Mouse (Mus musculus) mouse embryonic stem cell (cell line): Measurements from ENCODE around the gene Ttc21a.

ENCODE experiments used
- in situ Hi-C, 2 experiments: fragments of 300-500 bp; cut with MboI; formaldehyde crosslinking; loops; 1 replicate in 1 of 2; 3 replicates in 1 of 2; pipeline ENCODE4 v1.14.3; 2019 to 2020; ENCODE audit warnings: low sequenced_read_pairs in 2 of 2, low pct_unique_long_range_greater_than_20kb in 1 of 2, mixed read lengths in 1 of 2; ENCODE audit not compliant: unreplicated experiment in 1 of 2

Gene Ttc21a

DNA sequence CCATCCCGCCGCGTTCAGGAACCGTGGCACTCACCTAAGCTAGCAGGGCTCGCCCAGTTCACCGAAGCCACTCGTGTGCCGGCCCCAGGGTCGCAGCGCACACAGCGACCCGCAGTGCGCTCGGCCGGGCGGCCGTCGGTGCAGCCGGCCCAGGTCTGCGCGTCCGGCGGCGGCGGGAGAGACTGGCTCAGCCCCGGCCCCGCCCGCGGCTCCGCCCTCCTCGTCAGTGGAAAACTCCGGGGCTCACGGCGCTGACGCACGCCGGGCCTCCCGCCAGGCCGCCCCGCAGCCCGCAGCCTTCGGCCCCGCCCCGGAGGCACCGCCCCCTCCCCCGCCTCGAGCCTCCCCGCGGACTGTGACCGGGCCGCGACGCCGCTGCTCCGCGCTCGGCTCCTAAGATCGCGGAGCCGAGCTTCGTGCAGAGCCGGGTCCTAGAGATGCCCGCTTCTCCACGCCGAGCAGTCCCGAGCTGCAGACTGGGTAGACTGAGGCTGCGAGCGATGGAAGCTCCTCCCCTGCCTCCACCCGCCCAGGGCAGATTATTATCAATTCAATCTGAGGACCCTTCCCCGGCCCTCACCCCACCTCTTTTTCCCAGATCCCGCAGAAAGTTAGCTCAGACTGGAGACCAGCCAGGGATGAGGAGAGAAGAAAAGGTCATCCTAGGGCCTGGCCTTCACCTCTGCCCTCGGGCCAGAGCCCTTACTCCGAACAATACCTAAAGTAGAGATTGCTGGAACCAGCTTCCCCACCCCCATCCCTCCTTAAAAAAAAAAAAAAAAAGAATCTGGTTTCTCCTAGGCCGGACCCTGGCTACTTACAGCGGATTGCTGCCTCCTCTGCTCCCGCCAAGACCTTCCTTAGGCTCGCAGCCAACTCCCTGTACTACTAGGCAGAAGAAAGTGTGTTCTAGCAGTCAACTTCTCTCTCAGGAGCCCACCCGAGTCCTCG, 46.5 kb downstream of the Ttc21a start:
- in situ Hi-C loops, result no loop called here

DNA sequence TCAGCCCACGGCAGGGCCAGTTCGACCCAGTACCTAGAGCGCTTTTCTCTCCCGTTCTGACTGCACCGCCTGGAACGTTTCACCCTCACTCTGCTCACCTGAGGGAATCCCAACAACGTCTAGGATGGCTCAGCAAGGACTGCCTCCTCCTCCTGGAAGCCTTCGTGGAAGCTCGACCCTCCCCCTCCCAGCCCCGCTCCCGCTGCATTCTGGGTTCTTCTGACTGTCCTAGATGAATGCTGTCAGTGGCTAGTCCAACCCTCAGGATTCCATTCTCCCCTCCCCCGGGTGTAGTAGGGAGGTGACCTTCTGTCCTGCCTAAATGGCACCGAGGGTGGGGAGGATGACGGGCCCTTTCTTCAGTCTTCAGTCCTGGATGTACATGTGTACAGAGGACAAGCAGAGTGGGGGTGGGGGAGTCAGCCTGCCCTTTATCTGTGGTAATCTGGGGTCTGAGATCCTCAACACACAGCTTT, 47.2 kb downstream of the Ttc21a start, which contains the start of gene Csrnp1:
Gene Csrnp1 (minus strand): TSS at position 123 of the 476 bp plus-strand sequence.
- in situ Hi-C loops, result no loop called here

DNA sequence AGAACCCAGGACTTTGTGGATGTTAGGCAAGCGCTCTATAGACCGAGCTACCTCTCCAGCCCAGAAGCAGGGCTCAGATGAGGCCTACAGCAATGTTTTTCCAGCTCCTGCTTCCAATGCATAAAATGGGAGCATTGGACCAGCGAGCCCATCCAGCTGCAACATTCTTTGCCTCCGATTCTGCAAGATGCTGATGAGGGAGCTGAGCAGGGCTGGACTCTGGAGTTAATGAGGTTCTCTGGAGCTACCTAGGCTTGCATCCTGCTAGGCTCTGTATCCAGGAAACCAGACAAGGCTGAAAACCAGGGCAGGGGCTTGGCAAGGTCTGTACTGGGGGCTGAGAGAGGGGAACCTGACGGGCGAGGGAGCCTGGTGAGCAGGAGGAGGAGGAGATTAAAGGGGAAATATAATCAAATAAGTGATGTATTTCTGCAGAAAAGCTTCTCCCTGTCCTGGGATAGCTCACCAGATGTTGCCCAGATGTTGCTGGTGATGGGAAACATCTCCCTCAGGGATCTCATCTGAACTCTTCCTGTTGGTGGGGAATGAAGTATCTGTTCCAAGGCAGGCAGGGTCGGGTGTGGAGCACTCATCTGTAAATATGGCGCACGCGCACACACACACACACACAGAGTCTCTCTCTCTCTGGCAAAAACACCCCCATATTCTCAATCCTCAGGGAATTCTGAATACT, 48.6 kb downstream of the Ttc21a start:
- in situ Hi-C loops, result no loop called here

DNA sequence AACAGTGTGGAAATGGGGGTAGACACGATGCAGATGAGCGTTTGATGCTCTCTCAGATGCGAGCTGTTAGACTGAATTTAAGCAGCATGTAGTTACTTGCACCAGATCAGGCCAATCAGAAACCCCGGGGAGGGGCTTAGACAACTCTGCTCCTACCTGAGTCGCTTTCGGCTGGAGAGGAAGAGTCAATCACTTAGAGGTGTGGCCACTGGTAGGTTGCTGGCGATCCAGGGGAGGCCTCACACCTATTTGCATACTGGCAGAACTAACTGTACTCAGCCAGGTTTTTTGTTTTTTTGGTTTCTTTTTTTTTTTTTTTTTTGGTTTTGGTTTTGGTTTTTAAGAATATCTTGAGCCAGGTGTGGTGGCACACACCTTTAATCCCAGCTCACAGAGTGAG, 50.9 kb downstream of the Ttc21a start:
- in situ Hi-C loops, result no loop called here

DNA sequence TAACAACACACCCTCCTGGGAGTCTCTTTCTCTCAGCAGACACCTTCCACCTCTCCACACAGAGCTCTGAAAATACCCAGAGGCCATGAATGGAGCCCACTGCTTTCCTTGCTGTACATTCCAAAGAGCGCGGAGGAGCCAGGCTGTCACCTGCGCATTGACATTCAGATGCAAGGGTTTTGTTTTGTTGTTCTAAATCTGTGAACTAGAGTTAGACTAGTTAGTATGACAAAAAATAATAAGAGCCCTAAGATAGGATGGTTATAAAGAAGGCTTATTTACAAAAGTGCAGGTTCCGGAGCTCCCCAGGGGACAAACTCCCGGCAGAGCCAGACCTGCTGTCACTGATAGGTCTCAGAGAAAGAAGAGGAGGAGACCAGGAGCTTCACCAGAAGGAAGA, 53.9 kb downstream of the Ttc21a start:
- in situ Hi-C loops, result no loop called here

DNA sequence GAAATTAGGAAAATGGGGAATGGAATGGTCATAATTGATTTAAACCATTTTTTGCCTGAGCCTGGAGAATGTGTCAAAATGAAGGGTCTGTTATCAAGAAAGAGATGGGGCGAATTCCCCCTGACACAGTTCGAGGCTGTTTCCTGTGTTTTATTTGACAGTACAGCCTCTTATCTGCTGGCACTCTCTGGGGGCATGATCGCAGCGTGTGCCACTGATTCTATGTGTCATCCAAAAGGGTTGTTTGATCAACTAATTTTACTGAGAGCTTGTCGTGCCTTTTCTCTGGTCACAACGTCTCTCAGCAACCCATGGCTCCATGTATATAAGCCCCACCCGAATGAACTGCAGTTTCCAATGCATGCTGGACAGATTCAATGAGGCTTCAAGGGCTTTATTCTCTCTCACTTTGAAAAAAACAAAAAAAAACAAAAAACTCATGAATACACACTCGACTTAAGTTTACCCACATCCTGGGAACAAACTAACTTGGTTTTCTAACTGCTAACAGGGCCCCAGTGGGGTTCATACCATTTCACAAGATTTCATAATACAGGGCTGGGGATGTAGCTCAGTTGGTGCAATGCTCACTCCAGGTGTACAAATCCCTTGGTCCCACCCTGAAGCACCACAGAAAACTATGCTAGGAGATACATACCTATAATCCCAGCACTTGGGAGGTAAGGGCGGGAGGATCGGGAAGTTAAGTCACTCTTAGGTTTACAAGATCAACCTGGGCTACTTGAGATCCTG, 55.9 kb downstream of the Ttc21a start:
- in situ Hi-C loops, result no loop called here

DNA sequence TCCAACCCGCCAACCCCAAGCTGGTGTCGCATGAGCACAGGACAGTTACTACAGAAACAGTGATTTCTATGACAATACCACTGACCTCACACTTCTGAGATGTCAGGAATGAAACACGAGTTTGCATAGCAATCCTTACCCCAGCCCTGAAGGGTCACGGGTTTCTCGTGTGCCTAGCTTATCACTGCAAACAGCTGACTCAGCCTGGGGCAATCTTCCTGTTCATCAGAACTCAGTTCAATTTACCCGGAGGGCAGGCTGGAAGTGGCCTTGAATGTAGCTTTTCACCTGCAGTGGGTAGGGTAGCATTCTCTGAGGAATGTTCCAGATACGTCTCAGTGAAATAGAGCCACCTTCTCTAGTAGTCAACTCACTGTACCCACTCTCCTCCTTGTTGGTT, 56.8 kb downstream of the Ttc21a start:
- in situ Hi-C loops, result no loop called here

DNA sequence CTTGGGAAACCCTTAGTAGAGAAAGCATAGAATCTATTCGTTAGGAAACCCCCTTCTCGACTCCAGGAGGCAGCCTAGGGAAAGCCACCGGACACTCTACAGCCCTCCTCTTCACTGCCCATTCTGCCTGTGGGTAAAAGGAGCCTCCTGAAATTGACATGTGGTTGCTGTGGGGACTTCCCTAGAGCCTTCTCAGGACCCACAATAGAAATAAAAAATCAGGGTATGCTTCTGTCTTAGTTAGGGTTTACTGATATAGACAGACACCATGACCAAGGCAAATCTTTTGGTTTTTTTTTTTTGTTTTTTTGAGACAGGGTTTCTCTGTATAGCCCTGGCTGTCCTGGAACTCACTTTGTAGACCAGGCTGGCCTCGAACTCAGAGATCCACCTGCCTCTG, 58.7 kb downstream of the Ttc21a start:
- in situ Hi-C loops, result no loop called here

DNA sequence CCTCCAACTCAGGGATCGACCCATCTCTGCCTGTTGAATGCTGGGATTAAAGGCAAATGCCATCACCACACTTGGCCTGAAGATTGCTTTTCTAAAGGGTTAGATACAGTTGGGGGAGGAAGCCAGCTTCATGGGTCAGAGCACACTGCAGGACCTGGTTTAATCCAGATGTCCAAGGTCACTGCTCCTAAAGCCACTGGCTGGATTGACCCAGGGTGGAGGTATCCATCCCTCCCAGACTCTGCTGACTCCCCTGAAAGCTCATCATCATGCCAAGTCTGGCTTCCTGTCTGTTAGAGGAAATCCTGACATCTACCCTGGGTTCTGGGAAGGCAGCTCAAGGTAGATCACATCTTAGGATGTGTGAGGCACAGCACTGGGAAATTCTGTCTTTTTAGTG, 61.4 kb downstream of the Ttc21a start:
- in situ Hi-C loops, result no loop called here

DNA sequence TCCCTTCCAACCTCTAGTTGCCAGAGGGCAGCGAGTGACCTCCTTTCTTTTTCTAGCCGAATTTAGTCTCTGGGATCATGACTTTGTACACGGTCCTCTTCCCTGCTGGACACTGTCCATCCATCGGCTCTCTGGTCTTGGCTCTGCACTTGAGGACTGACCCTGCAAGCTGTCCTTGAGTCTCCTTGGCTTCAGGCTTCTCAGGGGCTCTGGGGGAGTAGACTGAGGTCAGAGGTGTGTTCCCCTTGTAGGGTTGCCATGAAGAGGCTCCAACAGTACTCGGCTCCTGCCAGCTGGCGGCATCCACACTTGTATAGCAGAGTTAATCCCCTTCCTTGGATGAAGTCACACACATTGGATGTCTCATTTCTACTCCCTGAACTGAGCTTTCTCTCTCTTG, 62.2 kb downstream of the Ttc21a start:
- in situ Hi-C loops, result no loop called here

DNA sequence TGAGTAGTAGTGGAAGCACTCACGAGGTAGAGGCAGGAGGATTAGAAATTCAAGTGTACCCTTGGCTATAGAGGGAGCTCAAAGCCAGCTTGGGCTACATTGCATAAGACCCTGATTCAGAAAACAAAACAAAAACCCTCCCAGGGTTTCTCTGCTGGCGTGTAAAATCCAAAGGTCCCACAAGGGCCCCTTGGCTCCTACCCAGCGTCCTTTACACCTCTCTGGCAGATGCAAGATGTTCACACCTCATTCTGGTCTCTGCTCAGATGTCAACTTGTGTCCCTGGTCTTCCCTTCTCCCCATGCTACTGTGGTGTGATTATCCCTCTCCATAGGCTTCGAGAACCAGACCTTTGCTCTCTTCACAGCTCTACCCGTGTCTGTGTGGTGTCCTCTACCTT, 63.4 kb downstream of the Ttc21a start:
- in situ Hi-C loops, result no loop called here

DNA sequence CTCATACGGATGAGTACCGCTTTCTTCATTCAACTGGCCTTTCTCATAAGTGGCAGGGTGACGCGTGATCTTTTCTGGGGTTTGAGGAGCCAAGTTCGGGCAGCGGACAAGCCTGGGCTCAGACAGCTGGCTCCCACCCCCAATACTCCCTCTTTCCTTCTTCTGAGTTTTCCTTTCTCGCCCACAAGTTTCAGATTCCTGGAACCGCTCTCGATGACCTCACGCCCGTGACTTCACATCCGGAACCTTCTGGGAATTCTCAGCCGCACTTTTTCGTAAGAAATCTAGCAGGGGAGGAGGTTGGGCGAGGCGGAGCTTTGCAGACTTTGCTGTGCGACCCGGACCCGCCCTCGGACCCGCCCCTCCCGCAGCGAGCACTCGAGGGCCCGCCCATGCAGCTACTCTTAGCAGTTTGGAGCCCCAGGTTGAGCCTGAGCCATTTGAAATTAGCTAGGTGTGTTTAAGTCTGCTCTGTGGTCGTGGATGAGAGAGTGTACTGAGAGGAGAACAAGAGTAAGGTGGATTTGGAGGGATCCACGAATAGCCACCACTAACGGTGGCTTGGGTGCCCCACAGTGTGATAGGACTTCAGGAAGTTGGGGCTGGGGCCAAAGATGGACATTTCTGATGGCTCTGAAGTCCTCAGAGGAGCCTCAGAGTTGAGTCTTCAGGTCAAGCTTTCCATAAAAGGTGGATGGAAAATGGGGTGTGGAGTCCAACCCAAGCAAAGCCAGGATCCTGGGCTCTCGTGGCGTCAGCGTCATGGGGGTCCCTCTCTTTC, 64.7 kb downstream of the Ttc21a start:
- in situ Hi-C loops, result no loop called here

DNA sequence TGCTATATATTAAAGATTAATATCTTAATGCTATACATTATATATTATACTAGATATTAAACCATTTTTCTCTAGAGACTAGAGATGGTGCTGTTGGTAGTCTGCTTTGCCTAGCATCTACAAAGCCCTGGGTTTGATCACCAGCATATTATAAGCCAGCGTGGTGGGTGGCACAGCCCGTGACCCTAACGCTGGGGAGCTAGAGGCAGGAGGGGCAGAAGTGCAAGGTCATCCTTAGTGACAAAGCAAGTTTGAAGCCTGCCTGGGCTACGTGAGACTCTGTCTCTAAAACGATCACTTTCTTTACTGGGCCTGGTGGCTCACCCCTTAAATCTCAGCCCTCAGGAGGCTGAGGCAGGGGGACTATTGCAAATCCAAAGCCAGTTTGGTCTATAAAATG, 65.5 kb downstream of the Ttc21a start:
- in situ Hi-C loops, result no loop called here

DNA sequence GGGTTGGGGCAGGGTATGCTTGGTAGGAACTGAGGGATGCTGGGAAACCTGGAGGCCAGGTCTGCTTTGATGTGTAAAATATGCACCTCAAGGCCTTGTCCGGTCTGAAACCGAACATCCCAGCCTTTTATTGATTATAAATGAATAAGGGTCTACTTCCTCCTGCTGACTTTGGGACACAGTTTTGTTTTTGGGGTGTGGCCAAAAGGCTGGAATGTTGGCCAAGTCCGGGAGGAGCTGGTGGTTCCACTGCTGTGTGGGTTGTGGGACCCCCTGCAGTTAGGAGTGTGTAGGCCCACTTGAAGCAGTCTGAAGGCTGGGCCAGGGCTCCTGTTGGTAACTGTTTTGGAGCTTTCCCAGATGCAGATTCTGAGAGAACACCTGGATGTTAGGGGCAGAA, 68.5 kb downstream of the Ttc21a start:
- in situ Hi-C loops, result no loop called here

DNA sequence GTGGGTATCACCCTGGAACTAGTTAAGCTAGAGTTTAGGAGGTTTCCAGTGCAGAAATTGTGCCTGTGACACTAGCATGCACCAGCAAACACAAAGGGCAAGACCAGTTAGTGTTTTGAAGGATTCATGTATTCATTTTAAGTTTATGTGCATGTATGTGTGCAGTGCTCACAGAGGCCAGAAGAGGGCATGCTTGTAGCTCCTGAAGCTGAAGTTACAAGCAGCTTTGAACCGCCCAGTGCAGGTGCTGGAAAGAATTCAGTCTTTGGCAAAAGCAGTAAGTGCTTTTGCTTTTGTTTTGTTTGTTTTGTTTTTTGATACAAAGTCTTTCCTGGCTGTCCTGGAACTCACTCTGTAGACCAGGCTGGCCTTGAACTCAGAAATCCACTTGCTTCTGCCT, 70.4 kb downstream of the Ttc21a start:
- in situ Hi-C loops, result no loop called here

DNA sequence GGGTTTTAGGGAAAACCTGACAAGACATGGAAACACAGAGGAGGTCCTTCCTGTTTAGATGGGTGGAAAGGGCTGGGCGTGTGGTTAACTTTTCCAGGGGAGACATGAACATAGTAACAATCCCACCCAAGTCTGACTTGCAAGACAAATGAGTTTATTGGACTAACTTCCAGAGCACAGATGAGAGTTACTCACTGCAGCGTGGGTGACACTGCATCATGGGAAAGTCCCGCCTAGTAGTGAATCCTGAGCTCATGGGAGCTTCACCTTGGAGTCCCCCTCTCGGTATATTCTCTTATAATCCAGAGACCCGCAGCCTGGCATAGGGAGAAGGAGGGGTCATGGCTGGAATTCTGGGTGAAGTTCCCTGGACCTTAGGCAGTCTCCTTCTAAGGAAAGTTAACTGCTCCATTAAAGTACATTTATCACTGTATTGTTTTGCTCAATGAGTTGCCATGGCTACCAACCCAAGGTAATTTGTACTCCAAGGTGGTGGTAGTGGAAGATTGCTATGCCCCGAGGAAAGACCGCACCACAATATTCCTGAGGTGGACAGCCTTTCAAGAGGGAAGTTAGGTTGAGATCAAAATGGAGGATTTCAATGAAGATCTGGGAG, 71.9 kb downstream of the Ttc21a start:
- in situ Hi-C loops, result no loop called here

DNA sequence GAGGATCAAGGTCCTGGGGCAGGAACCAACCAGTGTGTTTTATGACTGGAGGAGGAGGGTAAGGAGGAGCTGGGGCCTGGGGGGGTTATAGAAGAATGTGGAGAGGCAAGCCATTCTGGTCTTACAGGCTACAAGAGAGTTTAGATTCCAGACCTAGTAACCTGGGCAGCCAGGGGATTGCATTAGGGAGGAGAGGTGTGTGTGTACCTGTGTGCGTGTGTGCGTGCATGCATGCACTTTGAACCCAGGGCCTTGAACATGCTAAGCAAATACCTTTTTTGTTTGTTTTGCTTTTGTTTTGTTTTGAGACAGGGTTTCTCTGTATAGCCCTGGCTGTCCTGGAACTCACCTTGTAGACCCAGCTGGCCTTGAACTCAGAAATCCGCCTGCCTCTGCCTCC, 72.5 kb downstream of the Ttc21a start:
- in situ Hi-C loops, result no loop called here
